Mouse (Mus musculus): Measurements from ENCODE around the gene Slc1a7.

GRCm38 (mm10) chr4:108031502-108032351 lies 63.6 kb downstream of the Slc1a7 start:
- TF ChIP-seq CTCF (IDR thresholded peaks at IDR 0.05; ENCODE audit: low read depth, low read length) (no peak), POLR2A (IDR thresholded peaks at IDR 0.05; ENCODE audit: extremely low read depth, insufficient read depth, low read length) (no peak)

Measured in liver, adult 2 months (tissue).